Mouse (Mus musculus) MEL (cell line): Measurements from ENCODE around the gene Nans. TPM values are rescaled to one million over a fixed set of nuclear protein-coding genes. Genes with fewer than 3 reads are reported as not detected.

Experiments used
- DNase-seq: peaks from one replicate; pipeline ENCODE4 v3.0.0; 2011; ENCODE audit warnings: low read depth, low spot score
- H3K27ac ChIP-seq: 2 replicates; pipeline ENCODE4 v1.5.1; 2012; ENCODE audit warnings: low read depth, mild to moderate bottlenecking, control low read depth, low read length, moderate library complexity; ENCODE audit not compliant: control insufficient read depth
- H3K27me3 ChIP-seq, 2 experiments: fragments of 150-350 bp in 1 of 2; sonication (generic) in 1 of 2; 2 replicates each; pipeline ENCODE4 v1.6.1; 2012; ENCODE audit warnings: low read length in 2 of 2, mild to moderate bottlenecking in 2 of 2, improper control_type of control experiment in 1 of 2, moderate library complexity in 1 of 2; ENCODE audit not compliant: insufficient read depth in 2 of 2, control insufficient read depth in 1 of 2
- H3K36me3 ChIP-seq, 2 experiments: 2 replicates each; pipeline ENCODE4 v1.6.1; 2012 to 2014; ENCODE audit warnings: low read length in 2 of 2, improper control_type of control experiment in 1 of 2, inconsistent platforms in 1 of 2, mild to moderate bottlenecking in 1 of 2; ENCODE audit not compliant: insufficient read depth in 2 of 2, control insufficient read depth in 1 of 2
- H3K4me1 ChIP-seq, 2 experiments: fragments of 150-350 bp in 1 of 2; sonication (generic) in 1 of 2; 2 replicates each; pipeline ENCODE4 v1.6.1; 2012; ENCODE audit warnings: low read length in 2 of 2, improper control_type of control experiment in 1 of 2, mild to moderate bottlenecking in 1 of 2; ENCODE audit not compliant: insufficient read depth in 2 of 2, control insufficient read depth in 1 of 2
- H3K4me3 ChIP-seq, 2 experiments: fragments of 150-350 bp in 1 of 2; sonication (generic) in 1 of 2; 2 replicates each; pipeline ENCODE4 v1.5.1; 2012; ENCODE audit warnings: low read depth in 2 of 2, low read length in 2 of 2, mild to moderate bottlenecking in 2 of 2, moderate library complexity in 2 of 2, control low read depth in 1 of 2, improper control_type of control experiment in 1 of 2; ENCODE audit not compliant: control insufficient read depth in 1 of 2, insufficient read depth in 1 of 2
- H3K79me2 ChIP-seq: 2 replicates; pipeline ENCODE4 v1.6.1; 2012; ENCODE audit warnings: mild to moderate bottlenecking, low read length, moderate library complexity; ENCODE audit not compliant: control insufficient read depth, poor library complexity, insufficient read depth
- H3K9ac ChIP-seq: 2 replicates; pipeline ENCODE4 v1.6.1; 2012; ENCODE audit warnings: low read depth, mild to moderate bottlenecking, control low read depth, low read length, moderate library complexity; ENCODE audit not compliant: control insufficient read depth, poor library complexity, severe bottlenecking
- H3K9me3 ChIP-seq: fragments of 150-350 bp; sonication (generic); replicated peaks from 2 replicates; pipeline ENCODE4 v1.6.1; 2012; ENCODE audit warnings: mild to moderate bottlenecking, low read length, improper control_type of control experiment, moderate library complexity; ENCODE audit not compliant: insufficient read depth
- BHLHE40 ChIP-seq: IDR thresholded peaks from 2 replicates; pipeline ENCODE4 v1.6.1; 2012; ENCODE audit warnings: low read depth, mild to moderate bottlenecking, inconsistent platforms, low read length, improper control_type of control experiment, borderline replicate concordance
- CHD1 ChIP-seq: IDR thresholded peaks from 2 replicates; pipeline ENCODE4 v1.6.1; 2012; ENCODE audit warnings: low read depth, mild to moderate bottlenecking, inconsistent platforms, low read length, improper control_type of control experiment
- ELF1 ChIP-seq: IDR thresholded peaks from 2 replicates; pipeline ENCODE4 v1.6.1; 2014; ENCODE audit warnings: low read depth, mild to moderate bottlenecking, inconsistent platforms, low read length, improper control_type of control experiment, moderate library complexity
- EP300 ChIP-seq, 2 experiments: IDR thresholded peaks; 2 replicates each; pipeline ENCODE4 v1.6.1; 2011; ENCODE audit warnings: improper control_type of control experiment in 2 of 2, low read length in 2 of 2, low read depth in 1 of 2, mild to moderate bottlenecking in 1 of 2
- ETS1 ChIP-seq: IDR thresholded peaks from 2 replicates; pipeline ENCODE4 v1.6.1; 2012; ENCODE audit warnings: low read depth, mild to moderate bottlenecking, inconsistent platforms, low read length, improper control_type of control experiment, moderate library complexity
- HCFC1 ChIP-seq: IDR thresholded peaks from 2 replicates; pipeline ENCODE4 v1.6.1; 2012; ENCODE audit warnings: low read depth, mild to moderate bottlenecking, inconsistent platforms, low read length, improper control_type of control experiment, moderate library complexity
- MAX ChIP-seq: IDR thresholded peaks from 2 replicates; pipeline ENCODE4 v1.6.1; 2011; ENCODE audit warnings: low read length, improper control_type of control experiment
- MXI1 ChIP-seq: IDR thresholded peaks from 2 replicates; pipeline ENCODE4 v1.6.1; 2011; ENCODE audit warnings: mild to moderate bottlenecking, low read depth, low read length, improper control_type of control experiment
- MYC ChIP-seq: IDR thresholded peaks from 2 replicates; pipeline ENCODE4 v1.6.1; 2011; ENCODE audit warnings: low read depth, mild to moderate bottlenecking, low read length, improper control_type of control experiment, moderate library complexity
- NELFE ChIP-seq: IDR thresholded peaks from 2 replicates; pipeline ENCODE4 v1.6.1; 2011; ENCODE audit warnings: low read depth, low read length, improper control_type of control experiment
- POLR2A ChIP-seq, 2 experiments: IDR thresholded peaks; 2 replicates each; pipeline ENCODE4 v1.6.1; 2011 to 2012; ENCODE audit warnings: low read length in 2 of 2, mild to moderate bottlenecking in 2 of 2, control low read depth in 1 of 2, improper control_type of control experiment in 1 of 2, low read depth in 1 of 2, moderate library complexity in 1 of 2; ENCODE audit not compliant: control insufficient read depth in 1 of 2, insufficient read depth in 1 of 2, poor library complexity in 1 of 2
- SIN3A ChIP-seq: IDR thresholded peaks from 2 replicates; pipeline ENCODE4 v1.6.1; 2012; ENCODE audit warnings: low read length, improper control_type of control experiment, inconsistent platforms
- TBP ChIP-seq: IDR thresholded peaks from 2 replicates; pipeline ENCODE4 v1.8.0; 2011; ENCODE audit warnings: low read depth, low read length, improper control_type of control experiment
- TCF12 ChIP-seq: IDR thresholded peaks from 2 replicates; pipeline ENCODE4 v1.6.1; 2014; ENCODE audit warnings: low read depth, mild to moderate bottlenecking, inconsistent platforms, low read length, improper control_type of control experiment, moderate library complexity
- USF1 ChIP-seq: IDR thresholded peaks from 2 replicates; pipeline ENCODE4 v1.6.1; 2014; ENCODE audit warnings: low read depth, mild to moderate bottlenecking, inconsistent platforms, low read length, improper control_type of control experiment, moderate library complexity
- USF2 ChIP-seq, 2 experiments: IDR thresholded peaks; 2 replicates each; pipeline ENCODE4 v1.6.1; 2011 to 2012; ENCODE audit warnings: improper control_type of control experiment in 2 of 2, low read length in 2 of 2, borderline replicate concordance in 1 of 2, inconsistent platforms in 1 of 2, low read depth in 1 of 2, mild to moderate bottlenecking in 1 of 2; ENCODE audit not compliant: insufficient read depth in 1 of 2
- ZKSCAN1 ChIP-seq: IDR thresholded peaks from 2 replicates; pipeline ENCODE4 v1.6.1; 2012; ENCODE audit warnings: low read depth, mild to moderate bottlenecking, inconsistent platforms, low read length, improper control_type of control experiment, moderate library complexity
- ZMIZ1 ChIP-seq: IDR thresholded peaks from 2 replicates; pipeline ENCODE4 v1.6.1; 2012; ENCODE audit warnings: low read depth, mild to moderate bottlenecking, inconsistent platforms, low read length, improper control_type of control experiment, moderate library complexity
- ZNF384 ChIP-seq: IDR thresholded peaks from 2 replicates; pipeline ENCODE4 v1.6.1; 2012; ENCODE audit warnings: low read depth, mild to moderate bottlenecking, inconsistent platforms, low read length, improper control_type of control experiment
- polyA plus RNA-seq, 2 experiments: library from polyadenylated mRNA; stranded (reverse) in 1 of 2; unstranded in 1 of 2; fragments of >175 nt in 1 of 2; fragments of >200 nt in 1 of 2; gene quantifications; 2 replicates each; pipeline versions ENCODE4 v1.2.1 to v1.2.4; 2012; ENCODE audit warnings: low replicate concordance in 2 of 2, low read depth in 1 of 2; ENCODE audit not compliant: insufficient read length in 2 of 2, insufficient read depth in 1 of 2, missing spikeins in 1 of 2
- total RNA-seq: library from RNA; depleted of rRNA; stranded (reverse); fragments of 300-350 nt; gene quantifications from 2 replicates; pipeline ENCODE4 v1.2.3, GENCODE M21; 2012

Gene Nans
- total and polyA plus RNA-seq, 3 experiments = 136 to 246 (median 182) TPM

DNA sequence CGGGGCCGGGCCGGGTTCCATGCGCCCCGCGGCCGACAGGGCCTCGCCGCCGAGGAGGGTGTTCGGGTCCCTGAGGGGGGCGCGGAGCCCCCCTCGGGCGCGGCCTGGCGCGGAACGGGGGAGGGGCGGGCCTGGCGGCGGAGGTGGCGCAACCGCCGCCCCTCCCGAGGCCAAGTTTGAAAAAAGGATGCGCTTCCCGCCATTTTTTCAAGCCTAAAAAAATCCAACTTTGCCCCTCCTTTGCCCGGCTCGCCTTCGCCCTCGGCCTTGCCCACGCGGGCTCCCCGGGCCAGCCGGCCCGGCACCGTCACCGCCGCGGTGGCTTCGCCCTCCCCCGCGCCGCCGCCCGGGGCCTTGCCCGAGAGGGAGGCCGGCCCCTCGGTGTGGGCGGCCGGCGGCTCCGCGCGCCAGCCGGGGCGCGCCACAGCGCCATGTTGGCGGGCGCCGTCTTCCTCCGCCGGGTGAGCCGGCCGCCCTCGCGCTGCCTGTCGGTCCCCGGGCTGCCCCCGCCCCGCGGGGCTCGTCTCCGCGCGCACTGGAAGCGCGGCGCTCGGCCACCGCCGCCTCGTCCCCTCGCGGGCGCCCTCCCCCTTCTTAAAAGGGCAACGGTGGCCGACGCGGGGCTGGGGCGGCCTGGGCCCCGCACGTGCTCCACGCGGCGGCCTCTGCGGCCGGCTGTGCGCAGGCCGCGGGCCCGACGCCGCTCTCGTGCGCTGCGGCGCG, 37.1 kb upstream of the Nans start:
- TF ChIP-seq NELFE (peak; percentile 8), SIN3A (peak; percentile 7; the same call in 1 of the 2 replicates), POLR2A (IDR thresholded peaks at IDR 0.05; ENCODE audit: control insufficient read depth in 1 of 2, insufficient read depth in 1 of 2, low read depth in 1 of 2, low read length in 2 of 2, poor library complexity in 1 of 2) (no peak; a peak in 1 of 4 replicates), CHD1 (no peak), MAX (no peak)
- Histone ChIP-seq H3K9me3 (no peaks in the 10 kb centered on the region), H3K36me3 (peaks cover 0 to 50% of the 10 kb centered on the region in 2 experiments), H3K79me2 (peaks cover 64% of the 10 kb centered on the region), H3K27ac (peak overlapping the region; percentile 91), H3K9ac (peak overlapping the region; percentile 98), H3K4me1 (peaks cover 27 to 46% of the 10 kb centered on the region in 2 experiments), H3K27me3 (no peaks in the 10 kb centered on the region), H3K4me3 (peak overlapping the region; percentile 85 to 90; a peak in 3 of 4 replicates)
- peak; percentile 65 for DNase-seq

GRCm38 (mm10) chr4:46452481-46452850, 36.6 kb upstream of the Nans start:
- Histone ChIP-seq H3K36me3 (peaks cover 0 to 55% of the 10 kb centered on the region in 2 experiments), H3K27ac (peak overlapping the region; percentile 91), H3K27me3 (no peaks in the 10 kb centered on the region)
- TF ChIP-seq ETS1 (peak; percentile 35; the same call in 1 of the 2 replicates), ZMIZ1 (peak; percentile 53; the same call in 1 of the 2 replicates), MXI1 (peak; percentile 96), TCF12 (0 out of 2 replicates have a peak, but pooled peaks have one; percentile 31), EP300 (IDR thresholded peaks at IDR 0.05; ENCODE audit: low read depth in 1 of 2, low read length in 2 of 2) (peak in 1 of 2 experiments; percentile 16; a peak in 1 of 4 replicates), USF2 (IDR thresholded peaks at IDR 0.05; ENCODE audit: borderline replicate concordance in 1 of 2, insufficient read depth in 1 of 2, low read depth in 1 of 2, low read length in 2 of 2) (peak in 1 of 2 experiments; percentile 22; a peak in 1 of 4 replicates), MAX (peak; percentile 100), ELF1 (no peak), TBP (no peak), NELFE (peak; percentile 44; the same call in 1 of the 2 replicates), CHD1 (0 out of 2 replicates have a peak, but pooled peaks have one; percentile 46), ZKSCAN1 (no peak), POLR2A (IDR thresholded peaks at IDR 0.05; ENCODE audit: control insufficient read depth in 1 of 2, insufficient read depth in 1 of 2, low read depth in 1 of 2, low read length in 2 of 2, poor library complexity in 1 of 2) (peak; percentile 50 to 81; a peak in 3 of 4 replicates), SIN3A (peak; percentile 78; the same call in 1 of the 2 replicates), USF1 (peak; percentile 83), HCFC1 (peak; percentile 68), BHLHE40 (peak; percentile 90), ZNF384 (no peak), MYC (peak; percentile 100)
- TF ChIP-seq, all 39 proteins: peak for 15
- H3K79me2 ChIP-seq = peaks cover 69% of the 10 kb centered on the region
- peak overlapping the region; percentile 40 to 85 for H3K4me3 ChIP-seq
- H3K4me1 ChIP-seq = peaks cover 27 to 46% of the 10 kb centered on the region in 2 experiments
- DNase-seq = peak; percentile 84
- H3K9me3 ChIP-seq = no peaks in the 10 kb centered on the region
- H3K9ac ChIP-seq = peak overlapping the region; percentile 98
